Mouse (Mus musculus): ENCODE data around the gene Kpna3.
"Not testable (repeated sequence)": the region's sequence is repeated elsewhere in the genome, so short reads cannot be mapped to it uniquely, and the experiment has no call there.

The Kpna3 gene

GRCm38 (mm10) chr14:61439661-61440559 is at the start of gene Kpna3:
Gene Kpna3 (minus strand): TSS chr14:61439874.
- peak; percentile 99 for DNase-seq (ENCODE audit: inconsistent ontology term)

- no peak for DNase-seq (ENCODE audit: inconsistent ontology term)
These were observed 20.7 kb upstream of the Kpna3 start for GRCm38 (mm10) chr14:61460365-61460764.

- no peak for DNase-seq (ENCODE audit: inconsistent ontology term)
These were observed 17.8 kb upstream of the Kpna3 start for GRCm38 (mm10) chr14:61457468-61457867.

GRCm38 (mm10) chr14:61455571-61455970 is 15.9 kb upstream of the Kpna3 start:
- no peak for DNase-seq (ENCODE audit: inconsistent ontology term)

- DNase-seq (ENCODE audit: inconsistent ontology term): no peak
These were observed 13.4 kb upstream of the Kpna3 start for GRCm38 (mm10) chr14:61453032-61453431.

GRCm38 (mm10) chr14:61452481-61452880 is 12.8 kb upstream of the Kpna3 start:
- no peak for DNase-seq (ENCODE audit: inconsistent ontology term)

GRCm38 (mm10) chr14:61447775-61448174 is 8.1 kb upstream of the Kpna3 start:
- DNase-seq (ENCODE audit: inconsistent ontology term): peak; percentile 9

- no peak for DNase-seq (ENCODE audit: inconsistent ontology term)
These were observed 473 bp downstream of the Kpna3 start for GRCm38 (mm10) chr14:61439141-61439660.

GRCm38 (mm10) chr14:61438171-61438945 is 1.3 kb downstream of the Kpna3 start:
- DNase-seq (ENCODE audit: inconsistent ontology term): peak; percentile 46

- no peak for DNase-seq (ENCODE audit: inconsistent ontology term)
These were observed 2.8 kb downstream of the Kpna3 start for GRCm38 (mm10) chr14:61436866-61437265.

- DNase-seq (ENCODE audit: inconsistent ontology term): no peak
These were observed 11.4 kb downstream of the Kpna3 start for GRCm38 (mm10) chr14:61428126-61428787.

GRCm38 (mm10) chr14:61427095-61427494 is 12.6 kb downstream of the Kpna3 start:
- not testable (repeated sequence) for DNase-seq (ENCODE audit: inconsistent ontology term)

- DNase-seq (ENCODE audit: inconsistent ontology term): no peak
These were observed 14.5 kb downstream of the Kpna3 start for GRCm38 (mm10) chr14:61425080-61425665.

- no peak for DNase-seq (ENCODE audit: inconsistent ontology term)
These were observed 24.0 kb downstream of the Kpna3 start for GRCm38 (mm10) chr14:61415719-61416118.

- DNase-seq (ENCODE audit: inconsistent ontology term): no peak
These were observed 24.4 kb downstream of the Kpna3 start for GRCm38 (mm10) chr14:61415311-61415710.

- DNase-seq (ENCODE audit: inconsistent ontology term): no peak
These were observed 24.9 kb downstream of the Kpna3 start for GRCm38 (mm10) chr14:61414808-61415207.

GRCm38 (mm10) chr14:61414199-61414598 is 25.5 kb downstream of the Kpna3 start:
- DNase-seq (ENCODE audit: inconsistent ontology term): no peak

GRCm38 (mm10) chr14:61413686-61414085 is 26.0 kb downstream of the Kpna3 start:
- no peak for DNase-seq (ENCODE audit: inconsistent ontology term)

GRCm38 (mm10) chr14:61410020-61410419 is 29.7 kb downstream of the Kpna3 start:
- DNase-seq (ENCODE audit: inconsistent ontology term): no peak

GRCm38 (mm10) chr14:61407055-61407454 is 32.6 kb downstream of the Kpna3 start:
- DNase-seq (ENCODE audit: inconsistent ontology term): no peak

- DNase-seq (ENCODE audit: inconsistent ontology term): no peak
These were observed 33.9 kb downstream of the Kpna3 start for GRCm38 (mm10) chr14:61405761-61406160.

Data from Muller cell, postnatal 12 days (primary cell).